Comparison of ENCODE assay signal across 13 mouse cellular contexts in genomic region chr1:131702094-131702766, GRCm38 (mm10). TPM values are rescaled to one million over a fixed set of nuclear protein-coding genes. Genes with fewer than 3 reads are reported as not detected.
DNase-seq lines count a peak whose midpoint lies in the region; ATAC-seq lines count a peak whose summit lies in the region.
"Had no signal": no experiment of that assay in that cellular context is flagged by ENCODE, and none has a peak within 500 bp of the region (broad histone marks: within the 10 kb centered on the region; RNA-seq: fewer than 3 reads in every experiment).

No protein-coding gene starts in this region.

- no peak overlapping the region for H3K9ac ChIP-seq in kidney, embryonic 15.5 days
- H3K9ac ChIP-seq in midbrain, embryonic 16.5 days (ENCODE audit: low read depth, low read length), result no peak overlapping the region
- H3K9ac ChIP-seq: intestine, embryonic 15.5 days; liver, embryonic 12.5 days had no signal

- no peaks in the 10 kb centered on the region for H3K36me3 ChIP-seq in kidney, embryonic 15.5 days
- no peaks in the 10 kb centered on the region for H3K36me3 ChIP-seq in hindbrain, embryonic 10.5 days
- no peaks in the 10 kb centered on the region for H3K36me3 ChIP-seq in midbrain, embryonic 16.5 days (ENCODE audit: control insufficient read depth, insufficient read depth, low read length)
- H3K36me3 ChIP-seq: intestine, embryonic 15.5 days; liver, embryonic 12.5 days had no signal

- H3K4me1 ChIP-seq in kidney, embryonic 15.5 days, result no peaks in the 10 kb centered on the region
- H3K4me1 ChIP-seq in hindbrain, embryonic 10.5 days (replicated peaks), result no peaks in the 10 kb centered on the region
- H3K4me1 ChIP-seq in midbrain, embryonic 16.5 days (ENCODE audit: control insufficient read depth, insufficient read depth, low read length), result no peaks in the 10 kb centered on the region
- H3K4me1 ChIP-seq: intestine, embryonic 15.5 days had no signal

- H3K9me3 ChIP-seq in kidney, embryonic 15.5 days (replicated peaks), result no peaks in the 10 kb centered on the region
- H3K9me3 ChIP-seq in hindbrain, embryonic 10.5 days, result no peaks in the 10 kb centered on the region
- no peaks in the 10 kb centered on the region for H3K9me3 ChIP-seq in midbrain, embryonic 16.5 days (replicated peaks; ENCODE audit: control insufficient read depth, low read length, poor library complexity, severe bottlenecking)
- H3K9me3 ChIP-seq: intestine, embryonic 15.5 days; liver, embryonic 12.5 days; megakaryocyte, embryonic 14.5 days had no signal

- H3K27me3 ChIP-seq in kidney, embryonic 15.5 days, result no peaks in the 10 kb centered on the region
- no peaks in the 10 kb centered on the region for H3K27me3 ChIP-seq in hindbrain, embryonic 10.5 days (ENCODE audit: insufficient read depth, poor library complexity, severe bottlenecking)
- no peaks in the 10 kb centered on the region for H3K27me3 ChIP-seq in midbrain, embryonic 16.5 days (ENCODE audit: control insufficient read depth, insufficient read depth, low read depth, low read length)
- H3K27me3 ChIP-seq: intestine, embryonic 15.5 days; liver, embryonic 12.5 days had no signal

- no peak overlapping the region for H3K4me2 ChIP-seq in kidney, embryonic 15.5 days
- no peak overlapping the region for H3K4me2 ChIP-seq in midbrain, embryonic 16.5 days (ENCODE audit: low read length)
- H3K4me2 ChIP-seq: intestine, embryonic 15.5 days; liver, embryonic 12.5 days had no signal

- 66% methylated on average over 8 of the region's 8 CpGs for WGBS in kidney, embryonic 15.5 days
- WGBS in hindbrain, embryonic 10.5 days, result 86% methylated on average over 8 of the region's 8 CpGs
- 82% methylated on average over 8 of the region's 8 CpGs for WGBS in midbrain, embryonic 16.5 days

- no peak overlapping the region for H3K4me3 ChIP-seq in kidney, embryonic 15.5 days (replicated peaks)
- no peak overlapping the region for H3K4me3 ChIP-seq in hindbrain, embryonic 10.5 days
- H3K4me3 ChIP-seq in midbrain, embryonic 16.5 days (ENCODE audit: low read depth, low read length), result no peak overlapping the region
- H3K4me3 ChIP-seq: intestine, embryonic 15.5 days; liver, embryonic 12.5 days; megakaryocyte, embryonic 14.5 days; myocyte had no signal

- no peak overlapping the region for H3K27ac ChIP-seq in kidney, embryonic 15.5 days
- no peak overlapping the region for H3K27ac ChIP-seq in hindbrain, embryonic 10.5 days
- H3K27ac ChIP-seq in midbrain, embryonic 16.5 days (ENCODE audit: low read length), result no peak overlapping the region
- H3K27ac ChIP-seq: intestine, embryonic 15.5 days; liver, embryonic 12.5 days had no signal

- DNase-seq in kidney, postnatal 10 days, result peak; percentile 24
- peak; percentile 28 for DNase-seq in CD4-positive, CD25-positive, alpha-beta regulatory T cell, adult 2 months (ENCODE audit: low read depth, low spot score)
- peak; percentile 41 for DNase-seq in MEL-GATA-1-ER (ENCODE audit: extremely low read depth, low read depth)
- DNase-seq in hindbrain, embryonic 10.5 days (ENCODE audit: low spot score), result no peak
- DNase-seq: cerebellum, postnatal 36 days; kidney, postnatal 4 days had no signal

- ATAC-seq in kidney, embryonic 15.5 days (replicated peaks; ENCODE audit: low FRiP score), result no peak
- ATAC-seq in monocyte, adult 5-6 weeks (replicated peaks; ENCODE audit: insufficient number of reproducible peaks, low FRiP score, low TSS enrichment, poor library complexity, severe bottlenecking), result 0 out of 2 replicates have a peak, but pooled peaks have one; percentile 28
- no peak for ATAC-seq in midbrain, embryonic 16.5 days
- ATAC-seq: intestine, embryonic 15.5 days; liver, embryonic 12.5 days had no signal

RNA-seq across cellular contexts. Expression of gene Rab7b, which starts 13.7 kb away (rescaled TPM):
- 2.4 and 2.6 TPM in 2 replicates for polyA plus RNA-seq in kidney, embryonic 15.5 days (2015; fragmentation: Nextera tagmentation; extraction: Ambion mirVana)
- 1.4 to 3.7 TPM (median 2.3 TPM) in 3 replicates for total RNA-seq in monocyte, adult 5-6 weeks (2017)
- 0.68 and 1.1 TPM in 2 replicates for polyA plus RNA-seq in hindbrain, embryonic 10.5 days (2016; fragmentation: Nextera tagmentation; extraction: Ambion mirVana)
- 0.68 and 0.87 TPM in 2 replicates for polyA plus RNA-seq in midbrain, embryonic 16.5 days (2015; fragmentation: Nextera tagmentation; extraction: Ambion mirVana)

RNA-seq across cellular contexts. Expression of gene Slc26a9, which starts 41.6 kb away (rescaled TPM):
- polyA plus RNA-seq in kidney, embryonic 15.5 days (2015; fragmentation: Nextera tagmentation; extraction: Ambion mirVana), result 0.13 and 0.35 TPM in 2 replicates
- total RNA-seq in monocyte, adult 5-6 weeks (2017), result not detected in 3 replicates
- polyA plus RNA-seq in hindbrain, embryonic 10.5 days (2016; fragmentation: Nextera tagmentation; extraction: Ambion mirVana), result 0.05 and 1.4 TPM in 2 replicates
- polyA plus RNA-seq in midbrain, embryonic 16.5 days (2015; fragmentation: Nextera tagmentation; extraction: Ambion mirVana), result 0.04 TPM in 2 replicates
- polyA plus RNA-seq: liver, embryonic 12.5 days; myocyte had no signal
